Mouse (Mus musculus): Measurements from ENCODE around the gene Kcnn1.
A peak's percentile ranks its signal among the peaks of the same experiment; 100 is the strongest.

DNA sequence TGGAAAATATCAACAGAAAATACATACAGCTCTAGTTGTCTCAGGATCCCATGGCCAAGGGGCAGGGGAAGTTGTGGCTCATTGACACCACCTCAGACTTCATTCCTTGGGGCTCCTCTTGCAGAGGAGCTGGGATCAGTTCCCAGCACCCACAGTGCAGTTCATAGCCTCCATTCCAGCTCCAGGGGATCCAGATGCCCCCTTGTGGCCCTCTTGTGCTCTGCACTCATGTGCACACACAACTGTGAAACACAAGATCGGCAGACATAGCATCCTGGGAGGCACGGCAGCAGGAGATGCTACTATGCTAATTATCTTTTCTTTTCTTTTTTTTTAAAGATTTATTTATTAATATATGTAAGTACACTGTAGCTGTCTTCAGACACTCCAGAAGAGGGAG lies 36.0 kb downstream of the Kcnn1 start:
- TF ChIP-seq CTCF (IDR thresholded peaks at IDR 0.05; ENCODE audit: low read depth, low read length) (peak; percentile 33), POLR2A (IDR thresholded peaks at IDR 0.05; ENCODE audit: extremely low read depth, insufficient read depth, low read length) (no peak)
